Mouse (Mus musculus): Measurements from ENCODE around the gene Zbtb20. TPM values are rescaled to one million over a fixed set of nuclear protein-coding genes. Genes with fewer than 3 reads are reported as not detected.

Zbtb20 gene
- polyA plus RNA-seq, 1 experiment from 2014 or later, result 24.5 TPM

DNA sequence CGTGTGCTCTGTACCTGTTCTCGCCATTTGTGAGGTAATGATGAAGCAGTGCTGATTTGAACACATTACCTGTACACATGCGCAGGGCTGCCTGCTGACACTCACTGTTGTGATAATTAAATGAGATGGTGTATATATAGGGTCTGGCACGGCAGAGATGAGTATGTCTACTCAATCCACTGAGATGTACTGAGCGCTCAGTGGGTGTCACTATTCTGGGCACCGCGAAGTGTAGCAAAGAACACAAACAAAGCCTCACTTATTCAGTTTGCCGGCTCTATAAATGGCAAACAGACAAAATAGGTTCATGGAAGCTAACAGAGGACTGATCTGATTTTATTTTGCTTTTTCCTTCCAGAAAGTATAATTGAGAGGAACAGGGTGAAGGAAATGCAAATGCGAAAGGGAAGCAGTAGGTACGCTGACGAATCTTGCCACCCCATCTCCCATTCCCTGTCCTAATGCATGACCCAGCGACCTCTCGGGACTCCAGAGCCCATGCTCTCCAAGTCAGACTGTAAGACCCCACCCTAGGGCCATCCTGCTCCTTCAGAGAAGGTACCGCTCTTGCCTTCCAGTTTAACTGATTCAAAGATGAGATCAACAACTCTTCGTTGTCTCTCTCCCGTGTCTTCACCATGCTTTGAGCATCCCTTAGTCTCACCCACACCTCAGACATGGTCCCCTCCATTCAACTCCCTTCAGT, 695.8 kb downstream of the Zbtb20 start:
- H3K9me3 ChIP-seq (replicated peaks), result no peaks in the 10 kb centered on the region
- H3K36me3 ChIP-seq, result peaks cover 20% of the 10 kb centered on the region; the same call in 1 of the 2 replicates
- H3K4me3 ChIP-seq, result no peak overlapping the region
- H3K4me1 ChIP-seq, result peaks cover 39% of the 10 kb centered on the region
- H3K27me3 ChIP-seq (ENCODE audit: low read depth, poor library complexity, severe bottlenecking), result no peaks in the 10 kb centered on the region
- no peak for DNase-seq (ENCODE audit: low spot score)
- 90% methylated on average over 16 of the region's 16 CpGs for WGBS
- H3K27ac ChIP-seq (replicated peaks), result no peak overlapping the region

DNA sequence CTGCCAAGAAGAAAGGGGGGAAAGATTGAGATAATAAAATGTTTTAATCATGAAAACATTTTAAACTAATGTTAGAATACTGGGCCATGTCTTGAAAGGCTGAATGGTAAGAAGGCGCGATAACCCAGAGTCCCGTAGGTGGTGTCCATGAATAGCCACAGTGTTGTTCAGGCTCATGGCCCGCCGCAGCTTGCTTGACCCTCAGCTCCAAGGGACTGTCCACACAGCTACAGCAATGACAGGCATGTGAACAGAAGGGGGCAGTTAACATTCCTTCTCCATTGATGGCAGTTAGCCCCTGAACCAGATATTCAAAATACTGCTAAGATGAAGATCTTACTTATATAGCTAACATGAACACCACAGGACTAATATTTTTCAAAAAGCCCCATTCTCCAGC, 696.5 kb downstream of the Zbtb20 start:
- WGBS, result 92% methylated on average over 5 of the region's 5 CpGs

DNA sequence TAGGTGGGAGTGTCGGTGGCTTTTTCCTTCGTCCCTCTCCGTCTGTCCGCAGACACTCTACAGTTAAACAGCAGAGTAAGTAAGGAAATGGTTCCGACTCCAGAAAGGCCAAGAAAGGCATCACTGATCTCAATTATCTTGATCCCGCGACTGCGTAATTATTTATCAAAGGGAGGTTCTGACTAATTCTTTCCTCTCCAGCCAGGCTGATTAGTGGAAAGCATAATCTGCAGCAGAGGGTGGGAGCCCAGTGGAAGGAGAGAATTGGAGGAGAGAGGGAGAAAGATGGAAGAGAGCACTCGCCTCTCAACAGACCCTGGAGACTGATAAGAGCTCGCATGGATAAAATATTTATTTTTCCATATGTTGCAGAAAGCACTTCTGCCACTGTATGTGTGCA, 697.1 kb downstream of the Zbtb20 start:
- no peak for DNase-seq (ENCODE audit: low spot score)
- no peaks in the 10 kb centered on the region for H3K9me3 ChIP-seq (replicated peaks)
- peaks cover 20% of the 10 kb centered on the region; the same call in 1 of the 2 replicates for H3K36me3 ChIP-seq
- H3K4me3 ChIP-seq, result no peak overlapping the region
- H3K27me3 ChIP-seq (ENCODE audit: low read depth, poor library complexity, severe bottlenecking), result no peaks in the 10 kb centered on the region
- H3K4me1 ChIP-seq, result peaks cover 51% of the 10 kb centered on the region
- H3K27ac ChIP-seq (replicated peaks), result peak overlapping the region; percentile 67
- 73% methylated on average over 10 of the region's 10 CpGs for whole genome bisulfite sequencing

More for the DNA sequence above, 696.5 kb downstream of the Zbtb20 start:
- no peak for DNase-seq (ENCODE audit: low spot score)
- H3K4me1 ChIP-seq, result peaks cover 45% of the 10 kb centered on the region
- H3K27me3 ChIP-seq (ENCODE audit: low read depth, poor library complexity, severe bottlenecking), result no peaks in the 10 kb centered on the region
- no peak overlapping the region for H3K27ac ChIP-seq (replicated peaks)
- H3K9me3 ChIP-seq (replicated peaks), result no peaks in the 10 kb centered on the region
- no peak overlapping the region for H3K4me3 ChIP-seq
- peaks cover 20% of the 10 kb centered on the region; the same call in 1 of the 2 replicates for H3K36me3 ChIP-seq

DNA sequence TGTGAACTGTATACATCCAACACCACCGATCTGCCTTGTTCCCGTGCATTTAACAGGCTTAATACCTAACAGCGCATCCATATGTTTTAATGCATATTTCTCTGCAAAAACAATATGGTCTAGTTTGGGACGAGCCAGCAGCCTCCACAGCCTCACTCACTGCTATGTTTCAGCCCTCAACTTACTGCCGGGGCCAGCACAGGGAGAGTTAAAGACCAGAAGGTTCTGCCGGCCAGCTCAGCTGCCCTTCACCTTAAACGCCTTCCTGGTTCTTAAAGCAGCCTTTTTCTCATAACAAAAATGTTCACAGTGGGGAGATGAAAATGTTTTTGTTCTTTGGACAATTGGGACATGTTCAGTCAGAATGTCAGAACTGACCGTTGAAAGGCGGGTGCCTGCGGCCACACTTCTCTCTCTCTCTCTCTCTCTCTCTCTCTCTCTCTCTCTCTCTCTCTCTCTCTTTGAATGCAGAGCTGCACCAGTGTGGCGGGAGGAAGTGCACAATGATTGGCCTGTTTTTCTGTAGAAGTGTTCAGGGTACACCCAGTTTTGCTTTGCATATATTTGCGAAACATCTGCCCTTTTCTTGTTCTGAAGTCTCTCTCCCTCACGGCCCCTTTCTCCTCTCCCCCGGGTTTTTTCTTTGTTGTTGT, 697.6 kb downstream of the Zbtb20 start:
- H3K4me3 ChIP-seq, result no peak overlapping the region
- H3K27ac ChIP-seq (replicated peaks), result peak overlapping the region; percentile 67
- peaks cover 20% of the 10 kb centered on the region; the same call in 1 of the 2 replicates for H3K36me3 ChIP-seq
- H3K27me3 ChIP-seq (ENCODE audit: low read depth, poor library complexity, severe bottlenecking), result no peaks in the 10 kb centered on the region
- H3K9me3 ChIP-seq (replicated peaks), result no peaks in the 10 kb centered on the region
- peaks cover 57% of the 10 kb centered on the region for H3K4me1 ChIP-seq
- WGBS, result 61% methylated on average over 14 of the region's 14 CpGs
- no peak for DNase-seq (ENCODE audit: low spot score)

DNA sequence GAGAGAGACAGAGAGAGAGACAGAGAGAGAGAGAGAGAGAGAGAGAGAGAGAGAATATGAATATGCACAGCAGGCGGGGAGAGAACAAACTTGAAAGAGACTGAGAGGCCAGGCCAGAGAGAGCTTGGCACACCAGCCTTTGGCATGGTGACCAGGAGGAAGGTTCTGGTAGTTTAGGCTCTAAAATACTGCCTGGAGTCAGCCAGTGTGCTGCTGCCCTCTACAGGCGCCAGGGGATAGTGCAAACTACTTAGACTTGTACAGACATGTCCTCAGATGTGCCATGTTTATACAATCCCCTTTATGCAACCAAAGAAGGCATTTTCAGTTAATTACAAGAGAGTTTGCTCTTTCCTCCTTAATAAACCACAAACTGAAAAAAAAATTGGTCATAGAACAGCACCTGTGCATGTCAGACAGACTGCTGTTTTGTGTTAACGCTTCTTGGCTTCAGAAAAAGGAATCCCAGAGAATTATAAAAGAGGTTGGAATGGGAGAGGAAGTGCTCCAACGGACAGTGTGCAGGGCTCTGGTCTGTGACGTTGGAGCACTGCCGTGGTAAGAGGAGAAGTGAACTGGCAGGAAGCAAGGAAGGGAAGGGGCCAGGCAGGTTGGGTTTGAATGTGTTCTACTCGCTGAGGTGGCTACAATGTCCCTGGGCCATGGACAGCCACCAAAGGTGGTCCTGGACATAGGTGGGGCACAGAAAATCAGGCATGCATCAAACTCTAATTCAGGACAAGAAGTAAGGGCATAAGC, 698.5 kb downstream of the Zbtb20 start:
- WGBS, result 56% methylated on average over 7 of the region's 7 CpGs
- peaks cover 24% of the 10 kb centered on the region for H3K36me3 ChIP-seq
- H3K4me3 ChIP-seq, result no peak overlapping the region
- H3K9me3 ChIP-seq (replicated peaks), result no peaks in the 10 kb centered on the region
- DNase-seq (ENCODE audit: low spot score), result peak; percentile 75
- peaks cover 63% of the 10 kb centered on the region for H3K4me1 ChIP-seq
- no peaks in the 10 kb centered on the region for H3K27me3 ChIP-seq (ENCODE audit: low read depth, poor library complexity, severe bottlenecking)
- peak overlapping the region; percentile 75 for H3K27ac ChIP-seq (replicated peaks)

DNA sequence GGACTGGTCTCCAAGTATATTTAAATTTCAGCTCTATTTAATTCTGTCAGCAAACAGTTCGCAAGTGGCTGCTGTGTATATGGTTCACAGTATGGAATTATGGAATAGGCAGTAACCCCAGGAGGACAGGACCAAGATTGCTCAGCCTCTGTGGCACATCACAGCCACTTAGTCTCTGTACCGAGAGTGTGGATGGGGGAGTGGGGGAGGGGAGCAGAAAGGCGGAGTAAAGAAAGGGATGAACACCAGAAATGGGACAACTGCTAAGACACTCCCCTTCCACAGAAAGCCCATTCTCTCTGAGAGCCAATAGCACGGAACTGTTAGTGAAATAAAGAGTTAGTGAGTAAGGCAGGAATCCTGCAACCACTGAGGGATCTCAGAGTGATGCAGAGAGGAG, 699.4 kb downstream of the Zbtb20 start:
- H3K9me3 ChIP-seq (replicated peaks), result no peaks in the 10 kb centered on the region
- WGBS, result 37% methylated on average over 4 of the region's 4 CpGs
- peak; percentile 24 for DNase-seq (ENCODE audit: low spot score)
- H3K4me3 ChIP-seq, result no peak overlapping the region
- peaks cover 64% of the 10 kb centered on the region for H3K4me1 ChIP-seq
- H3K27ac ChIP-seq (replicated peaks), result peak overlapping the region; percentile 75
- H3K36me3 ChIP-seq, result peaks cover 25% of the 10 kb centered on the region
- H3K27me3 ChIP-seq (ENCODE audit: low read depth, poor library complexity, severe bottlenecking), result no peaks in the 10 kb centered on the region

DNA sequence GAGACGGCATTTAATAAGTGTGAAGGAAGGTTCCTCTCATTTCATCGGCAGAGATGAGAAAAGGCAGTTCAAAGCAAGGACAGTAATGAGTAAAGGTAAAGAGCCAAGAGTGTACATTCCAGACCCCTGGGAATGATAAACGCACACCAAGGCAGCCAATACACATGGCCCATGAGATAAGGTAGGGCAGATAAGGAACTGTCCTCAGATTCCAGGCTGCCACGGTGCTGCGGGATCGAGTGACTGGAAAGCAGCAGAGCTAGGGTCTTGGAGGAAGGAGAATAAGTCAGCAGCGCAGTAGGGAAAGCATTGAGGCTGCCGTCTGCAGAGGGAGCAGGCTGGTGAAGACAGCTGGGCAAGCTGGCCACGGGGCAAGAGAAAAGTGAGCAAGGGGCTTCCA, 699.8 kb downstream of the Zbtb20 start:
- Histone ChIP-seq H3K4me1 (peaks cover 64% of the 10 kb centered on the region), H3K27ac (replicated peaks) (peak overlapping the region; percentile 75), H3K36me3 (peaks cover 29% of the 10 kb centered on the region), H3K27me3 (ENCODE audit: low read depth, poor library complexity, severe bottlenecking) (no peaks in the 10 kb centered on the region), H3K9me3 (replicated peaks) (no peaks in the 10 kb centered on the region), H3K4me3 (no peak overlapping the region)
- WGBS, result 49% methylated on average over 9 of the region's 9 CpGs
- peak; percentile 21 for DNase-seq (ENCODE audit: low spot score)

DNA sequence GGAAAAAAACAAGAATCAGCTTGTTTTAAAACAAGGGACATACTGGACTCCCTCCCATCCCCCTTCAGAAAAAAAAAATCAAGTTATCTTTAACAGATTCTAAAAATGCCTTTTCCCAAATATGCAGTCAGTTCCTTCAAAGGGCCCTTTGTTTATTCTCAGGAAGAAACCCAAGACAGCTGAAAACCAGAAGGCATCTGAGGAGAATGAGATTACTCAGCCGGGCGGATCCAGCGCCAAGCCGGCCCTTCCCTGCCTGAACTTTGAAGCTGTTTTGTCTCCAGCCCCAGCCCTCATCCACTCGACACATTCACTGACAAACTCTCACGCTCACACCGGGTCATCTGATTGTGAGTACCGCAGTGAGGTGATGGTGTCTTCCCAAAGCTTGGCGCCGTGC, 701.7 kb downstream of the Zbtb20 start:
- H3K27me3 ChIP-seq (ENCODE audit: low read depth, poor library complexity, severe bottlenecking), result no peaks in the 10 kb centered on the region
- peaks cover 19% of the 10 kb centered on the region for H3K36me3 ChIP-seq
- peaks cover 69% of the 10 kb centered on the region for H3K4me1 ChIP-seq
- peak; percentile 61 for DNase-seq (ENCODE audit: low spot score)
- peak overlapping the region; percentile 81 for H3K27ac ChIP-seq (replicated peaks)
- WGBS, result 11% methylated on average over 10 of the region's 10 CpGs
- H3K4me3 ChIP-seq, result no peak overlapping the region
- H3K9me3 ChIP-seq (replicated peaks), result no peaks in the 10 kb centered on the region

DNA sequence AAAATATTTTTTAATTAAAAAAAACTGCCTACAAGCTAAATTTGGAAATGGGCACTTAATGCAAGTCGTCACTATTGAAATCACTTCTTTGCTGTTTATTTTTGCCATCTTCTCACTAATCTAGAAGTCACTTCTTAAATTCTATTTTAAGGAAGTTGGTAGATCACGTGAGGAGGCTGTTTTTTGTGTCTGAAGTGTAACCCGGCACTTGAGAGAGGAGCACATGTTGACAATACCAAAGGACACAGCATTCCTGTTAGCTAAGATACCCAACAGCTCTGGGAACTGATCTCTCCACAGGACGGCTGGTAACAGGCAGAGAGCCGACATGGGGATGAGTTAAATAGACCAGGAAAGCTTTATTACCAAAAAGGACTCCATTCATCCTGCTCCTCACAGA, 702.7 kb downstream of the Zbtb20 start:
- Histone ChIP-seq H3K4me3 (no peak overlapping the region), H3K27ac (replicated peaks) (no peak overlapping the region; the same call in 1 of the 2 replicates), H3K27me3 (ENCODE audit: low read depth, poor library complexity, severe bottlenecking) (no peaks in the 10 kb centered on the region), H3K36me3 (peaks cover 19% of the 10 kb centered on the region), H3K4me1 (peaks cover 65% of the 10 kb centered on the region), H3K9me3 (replicated peaks) (no peaks in the 10 kb centered on the region)
- 45% methylated on average over 5 of the region's 5 CpGs for WGBS
- no peak for DNase-seq (ENCODE audit: low spot score)

DNA sequence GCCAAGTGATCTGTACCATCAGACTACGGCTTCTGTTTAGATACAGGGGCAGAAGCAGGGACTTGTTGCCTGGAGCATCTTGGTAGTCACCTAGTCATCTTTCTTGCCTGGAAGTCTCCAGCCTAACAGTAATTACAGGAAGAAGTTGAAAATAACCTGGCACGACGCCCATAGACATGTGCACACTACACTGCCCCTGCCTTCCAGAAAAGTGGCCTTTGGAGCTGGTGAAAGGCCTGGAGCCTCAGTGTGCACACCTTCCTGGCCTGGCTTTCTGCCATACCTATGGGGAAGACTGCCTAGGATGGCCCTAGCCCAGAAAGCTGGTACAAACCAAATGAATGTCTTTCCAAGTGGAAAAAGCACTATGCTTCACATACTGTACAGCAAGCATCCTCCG, 703.4 kb downstream of the Zbtb20 start:
- Histone ChIP-seq H3K36me3 (peaks cover 19% of the 10 kb centered on the region), H3K4me3 (no peak overlapping the region), H3K27me3 (ENCODE audit: low read depth, poor library complexity, severe bottlenecking) (no peaks in the 10 kb centered on the region), H3K4me1 (peaks cover 60% of the 10 kb centered on the region), H3K9me3 (replicated peaks) (no peaks in the 10 kb centered on the region), H3K27ac (replicated peaks) (peak overlapping the region; percentile 46; the same call in 1 of the 2 replicates)
- DNase-seq (ENCODE audit: low spot score), result no peak
- WGBS, result 92% methylated on average over 4 of the region's 4 CpGs

DNA sequence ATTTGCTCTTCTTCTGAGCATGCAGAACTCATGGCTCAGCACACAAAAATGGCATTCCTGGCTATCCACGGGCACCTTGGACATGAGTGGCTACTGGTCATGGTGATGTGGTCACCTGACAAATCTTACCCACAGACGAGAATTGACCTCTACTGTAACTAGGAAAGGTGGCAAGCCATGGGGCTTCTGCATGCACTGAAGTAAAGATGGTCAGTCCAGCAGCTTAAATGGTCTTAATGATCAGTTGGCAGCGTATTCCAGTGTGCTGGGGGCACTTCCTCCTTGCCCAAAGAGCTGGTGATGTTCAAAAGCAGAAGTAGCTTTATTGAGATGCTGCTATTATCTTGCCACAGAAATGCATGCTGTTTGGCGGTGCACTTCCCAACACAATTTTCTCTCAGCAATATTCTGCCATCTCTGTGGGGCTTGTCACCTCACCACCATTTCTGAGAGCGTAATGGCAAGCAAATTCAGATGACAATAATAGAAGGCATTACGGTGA, 704.7 kb downstream of the Zbtb20 start:
- Histone ChIP-seq H3K27ac (replicated peaks) (no peak overlapping the region), H3K4me3 (no peak overlapping the region), H3K4me1 (peaks cover 47% of the 10 kb centered on the region), H3K36me3 (peaks cover 19% of the 10 kb centered on the region), H3K27me3 (ENCODE audit: low read depth, poor library complexity, severe bottlenecking) (no peaks in the 10 kb centered on the region), H3K9me3 (replicated peaks) (no peaks in the 10 kb centered on the region)
- no peak for DNase-seq (ENCODE audit: low spot score)
- WGBS, result 92% methylated on average over 6 of the region's 6 CpGs

DNA sequence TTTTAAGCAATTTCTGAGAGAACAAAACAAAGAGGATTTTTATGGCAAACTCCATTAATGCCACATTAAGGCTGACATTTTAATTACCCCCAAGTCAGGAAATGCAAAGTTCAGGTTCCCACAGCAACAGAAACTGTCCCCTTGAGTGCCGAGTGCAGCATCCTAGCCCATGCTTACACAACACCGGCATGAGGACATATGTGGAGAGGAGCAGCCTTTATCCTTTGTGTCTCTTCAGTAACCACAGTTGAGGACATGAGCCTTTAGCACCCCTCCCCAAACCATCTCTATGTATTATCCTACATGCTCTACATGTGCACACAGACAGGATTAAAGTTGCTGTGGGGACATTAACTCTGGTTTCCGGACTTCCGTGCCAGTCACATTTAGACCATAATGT, 705.9 kb downstream of the Zbtb20 start:
- H3K27ac ChIP-seq (replicated peaks), result no peak overlapping the region
- 89% methylated on average over 4 of the region's 4 CpGs for WGBS
- peaks cover 19% of the 10 kb centered on the region for H3K36me3 ChIP-seq

More for the DNA sequence above, 705.9 kb downstream of the Zbtb20 start:
- peaks cover 35% of the 10 kb centered on the region for H3K4me1 ChIP-seq
- H3K27me3 ChIP-seq (ENCODE audit: low read depth, poor library complexity, severe bottlenecking), result no peaks in the 10 kb centered on the region
- no peak overlapping the region for H3K4me3 ChIP-seq
- H3K9me3 ChIP-seq (replicated peaks), result no peaks in the 10 kb centered on the region
- DNase-seq (ENCODE audit: low spot score), result no peak
